Mouse (Mus musculus): ENCODE measurements around the gene Plrg1. TPM values are rescaled to one million over a fixed set of nuclear protein-coding genes. Genes with fewer than 3 reads are reported as not detected.

Plrg1 gene
- polyA plus RNA-seq (2012; rRNA removed) (80.3 and 93.3 TPM in 2 replicates), polyA plus RNA-seq (2014; fragmentation: Nextera tagmentation; extraction: Ambion mirVana) (101 and 103 TPM in 2 replicates)

DNA sequence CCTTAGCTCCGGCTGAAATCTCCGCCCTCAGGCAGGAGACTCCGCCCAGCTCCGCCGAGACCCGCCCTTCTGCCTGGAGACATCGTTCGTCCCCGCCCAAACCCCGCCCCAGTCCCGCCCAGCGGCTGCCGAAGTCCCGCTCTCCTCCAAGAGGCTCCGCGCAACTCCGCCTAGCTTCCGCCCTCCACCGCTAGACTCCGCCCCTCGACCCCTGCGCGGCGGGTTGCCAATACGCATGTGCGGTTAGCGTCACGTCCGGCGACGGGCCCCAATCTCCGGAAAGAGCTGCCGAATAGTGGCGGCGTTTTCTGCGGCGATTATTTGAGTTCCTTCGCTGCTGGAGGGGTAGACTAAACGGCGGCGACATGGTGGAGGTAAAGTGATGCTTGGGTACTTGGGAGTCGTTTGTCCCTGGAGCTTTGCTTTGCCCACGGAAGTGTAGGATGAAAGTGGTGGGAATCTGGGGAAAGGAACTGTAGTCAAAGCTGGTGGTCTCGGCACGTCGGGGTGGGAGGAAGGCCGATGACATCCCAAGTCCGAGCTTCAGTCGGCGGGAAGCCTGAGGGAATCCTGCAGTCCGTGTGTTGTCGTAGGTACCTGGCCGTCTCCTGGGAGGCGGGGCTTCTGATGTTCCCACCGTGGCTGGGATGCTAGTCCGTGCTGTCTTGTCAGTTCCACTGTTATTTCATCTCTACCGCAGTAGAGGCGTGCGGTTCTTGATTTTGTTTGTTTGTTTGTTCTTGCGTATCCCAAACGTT, at the start of gene Plrg1:
Gene Plrg1 (plus strand): TSS at position 242 of the 758 bp plus-strand sequence.
- no peaks in the 10 kb centered on the region for H3K9me3 ChIP-seq (ENCODE audit: control insufficient read depth, low read length)
- DNase-seq (ENCODE audit: low spot score) (peak; percentile 95), ATAC-seq (ENCODE audit: low FRiP score, low read depth) (peak; percentile 99)
- H3K4me2 ChIP-seq (replicated peaks; ENCODE audit: low read depth, low read length, severe bottlenecking), result peak within 1 kb of the TSS; percentile 85
- H3K27ac ChIP-seq (replicated peaks; ENCODE audit: low read depth, low read length), result peak within 1 kb of the TSS; percentile 65
- WGBS, result under 1% methylated on average over 61 of the region's 61 CpGs
- peaks cover 10% of the 10 kb centered on the region for H3K4me1 ChIP-seq (ENCODE audit: control insufficient read depth, insufficient read depth, low read length)
- peaks cover 34% of the 10 kb centered on the region for H3K36me3 ChIP-seq (ENCODE audit: control insufficient read depth, insufficient read depth, low read length)
- H3K9ac ChIP-seq (ENCODE audit: low read depth, low read length, severe bottlenecking), result peak within 1 kb of the TSS; percentile 84
- peak; percentile 86; the same call in 1 of the 2 replicates for TF ChIP-seq POLR2A (IDR thresholded peaks at IDR 0.05; ENCODE audit: borderline replicate concordance, extremely low read depth, insufficient read depth, insufficient read length)
- H3K27me3 ChIP-seq (ENCODE audit: control insufficient read depth, insufficient read depth, low read length), result no peaks in the 10 kb centered on the region
- H3K4me3 ChIP-seq (replicated peaks; ENCODE audit: low read length), result peak within 1 kb of the TSS; percentile 83

DNA sequence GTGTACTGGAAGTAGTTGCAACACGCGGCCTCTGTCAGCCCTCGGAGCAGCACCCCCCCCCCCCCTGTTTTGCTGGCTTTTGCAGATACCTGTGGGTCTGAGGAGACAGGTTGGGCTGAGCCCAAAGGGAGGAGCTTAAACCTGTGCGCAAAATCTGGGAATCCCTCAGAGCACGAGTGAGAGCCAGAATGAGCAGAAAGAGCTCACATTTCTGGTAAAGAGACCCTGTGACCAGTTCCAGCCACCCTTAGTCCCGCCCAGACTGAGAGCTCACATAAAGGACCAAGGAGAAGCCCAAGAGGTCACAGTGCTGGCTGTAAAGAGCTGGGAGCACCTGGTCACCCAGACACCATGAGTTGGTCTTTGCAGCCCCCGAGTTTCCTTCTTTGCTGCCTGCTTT, 47.8 kb upstream of the Plrg1 start, which contains the start of gene Fgg:
Gene Fgg (plus strand): TSS at position 168 of the 400 bp plus-strand sequence.
- Histone ChIP-seq H3K4me2 (replicated peaks; ENCODE audit: low read depth, low read length, severe bottlenecking) (no peak within 1 kb of the TSS), H3K9ac (ENCODE audit: low read depth, low read length, severe bottlenecking) (no peak within 1 kb of the TSS), H3K27ac (replicated peaks; ENCODE audit: low read depth, low read length) (no peak within 1 kb of the TSS), H3K9me3 (ENCODE audit: control insufficient read depth, low read length) (no peaks in the 10 kb centered on the region), H3K27me3 (ENCODE audit: control insufficient read depth, insufficient read depth, low read length) (no peaks in the 10 kb centered on the region), H3K4me3 (replicated peaks; ENCODE audit: low read length) (no peak within 1 kb of the TSS), H3K4me1 (ENCODE audit: control insufficient read depth, insufficient read depth, low read length) (no peaks in the 10 kb centered on the region), H3K36me3 (ENCODE audit: control insufficient read depth, insufficient read depth, low read length) (no peaks in the 10 kb centered on the region)
- DNase-seq (ENCODE audit: low spot score) (no peak), ATAC-seq (ENCODE audit: low FRiP score, low read depth) (no peak)
- 27% methylated on average over 7 of the region's 7 CpGs for WGBS
- no peak for TF ChIP-seq POLR2A (IDR thresholded peaks at IDR 0.05; ENCODE audit: borderline replicate concordance, extremely low read depth, insufficient read depth, insufficient read length)

DNA sequence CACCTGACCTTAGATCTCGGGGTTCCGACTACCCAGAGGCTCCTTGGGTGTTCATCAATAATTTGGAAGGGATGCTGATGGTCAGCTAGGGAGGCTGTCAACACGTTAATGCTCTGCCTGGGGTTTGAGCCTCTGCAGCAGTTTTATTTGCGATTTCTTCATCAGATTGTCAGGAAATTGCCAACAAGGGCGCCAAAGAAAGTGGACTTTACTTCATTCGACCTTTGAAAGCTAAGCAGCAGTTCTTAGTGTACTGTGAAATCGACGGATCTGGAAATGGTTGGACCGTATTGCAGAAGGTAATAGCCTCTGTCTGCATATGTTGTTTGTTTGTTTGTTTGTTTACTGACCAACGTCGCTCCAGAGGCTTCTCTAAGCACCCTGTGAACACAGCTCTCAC, 45.0 kb upstream of the Plrg1 start:
- H3K9ac ChIP-seq (ENCODE audit: low read depth, low read length, severe bottlenecking), result no peak overlapping the region
- H3K4me3 ChIP-seq (replicated peaks; ENCODE audit: low read length), result no peak overlapping the region
- TF ChIP-seq POLR2A (IDR thresholded peaks at IDR 0.05; ENCODE audit: borderline replicate concordance, extremely low read depth, insufficient read depth, insufficient read length), result no peak
- no peaks in the 10 kb centered on the region for H3K9me3 ChIP-seq (ENCODE audit: control insufficient read depth, low read length)
- H3K4me1 ChIP-seq (ENCODE audit: control insufficient read depth, insufficient read depth, low read length), result no peaks in the 10 kb centered on the region
- H3K36me3 ChIP-seq (ENCODE audit: control insufficient read depth, insufficient read depth, low read length), result no peaks in the 10 kb centered on the region
- ATAC-seq (ENCODE audit: low FRiP score, low read depth) (no peak), DNase-seq (ENCODE audit: low spot score) (no peak)
- no peak overlapping the region for H3K27ac ChIP-seq (replicated peaks; ENCODE audit: low read depth, low read length)
- WGBS, result 66% methylated on average over 11 of the region's 11 CpGs
- H3K27me3 ChIP-seq (ENCODE audit: control insufficient read depth, insufficient read depth, low read length), result no peaks in the 10 kb centered on the region
- no peak overlapping the region for H3K4me2 ChIP-seq (replicated peaks; ENCODE audit: low read depth, low read length, severe bottlenecking)

DNA sequence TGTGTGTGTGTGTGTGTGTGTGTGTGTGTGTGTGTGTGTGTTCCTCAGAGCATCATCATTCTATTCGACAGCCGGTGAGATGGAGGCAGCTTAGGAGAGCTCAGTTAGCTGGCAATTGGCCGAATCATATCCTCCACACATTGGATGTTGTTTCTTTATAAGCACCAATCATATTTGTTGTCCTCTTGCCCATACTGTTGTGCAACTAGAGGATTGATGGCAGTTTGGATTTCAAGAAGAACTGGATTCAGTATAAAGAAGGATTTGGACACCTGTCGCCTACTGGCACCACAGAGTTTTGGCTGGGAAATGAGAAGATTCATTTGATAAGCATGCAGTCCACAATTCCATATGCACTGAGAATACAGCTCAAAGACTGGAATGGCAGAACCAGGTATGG, 44.2 kb upstream of the Plrg1 start:
- Histone ChIP-seq H3K4me1 (ENCODE audit: control insufficient read depth, insufficient read depth, low read length) (no peaks in the 10 kb centered on the region), H3K36me3 (ENCODE audit: control insufficient read depth, insufficient read depth, low read length) (no peaks in the 10 kb centered on the region), H3K27me3 (ENCODE audit: control insufficient read depth, insufficient read depth, low read length) (no peaks in the 10 kb centered on the region), H3K4me2 (replicated peaks; ENCODE audit: low read depth, low read length, severe bottlenecking) (no peak overlapping the region), H3K27ac (replicated peaks; ENCODE audit: low read depth, low read length) (no peak overlapping the region), H3K9me3 (ENCODE audit: control insufficient read depth, low read length) (no peaks in the 10 kb centered on the region), H3K9ac (ENCODE audit: low read depth, low read length, severe bottlenecking) (no peak overlapping the region), H3K4me3 (replicated peaks; ENCODE audit: low read length) (no peak overlapping the region)
- ATAC-seq (ENCODE audit: low FRiP score, low read depth) (no peak), DNase-seq (ENCODE audit: low spot score) (no peak)
- no peak for TF ChIP-seq POLR2A (IDR thresholded peaks at IDR 0.05; ENCODE audit: borderline replicate concordance, extremely low read depth, insufficient read depth, insufficient read length)
- 92% methylated on average over 4 of the region's 4 CpGs for WGBS

DNA sequence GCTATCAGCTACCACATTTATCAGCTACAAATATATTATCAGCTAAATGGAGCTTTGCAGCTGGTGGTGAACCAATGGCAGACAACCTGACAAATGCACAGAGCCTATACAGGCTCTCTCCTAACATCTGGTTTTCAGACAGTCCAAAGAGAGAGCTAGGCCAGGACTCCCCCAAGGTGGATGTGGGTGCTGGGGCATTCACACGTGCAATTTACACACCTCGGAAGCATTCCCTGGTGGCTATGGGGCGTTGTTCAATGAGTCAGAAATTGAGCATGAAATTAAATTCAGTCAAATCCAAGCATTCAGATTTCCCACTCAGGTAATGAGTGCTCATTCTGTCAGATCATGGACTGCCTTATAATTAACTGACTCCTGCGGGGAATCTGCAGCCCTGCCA, 43.8 kb upstream of the Plrg1 start:
- no peaks in the 10 kb centered on the region for H3K36me3 ChIP-seq (ENCODE audit: control insufficient read depth, insufficient read depth, low read length)
- 56% methylated on average over 4 of the region's 4 CpGs for WGBS

More for the DNA sequence above, 43.8 kb upstream of the Plrg1 start:
- Histone ChIP-seq H3K9me3 (ENCODE audit: control insufficient read depth, low read length) (no peaks in the 10 kb centered on the region), H3K27me3 (ENCODE audit: control insufficient read depth, insufficient read depth, low read length) (no peaks in the 10 kb centered on the region), H3K4me1 (ENCODE audit: control insufficient read depth, insufficient read depth, low read length) (no peaks in the 10 kb centered on the region), H3K27ac (replicated peaks; ENCODE audit: low read depth, low read length) (no peak overlapping the region), H3K4me2 (replicated peaks; ENCODE audit: low read depth, low read length, severe bottlenecking) (no peak overlapping the region), H3K4me3 (replicated peaks; ENCODE audit: low read length) (no peak overlapping the region), H3K9ac (ENCODE audit: low read depth, low read length, severe bottlenecking) (no peak overlapping the region)
- no peak for TF ChIP-seq POLR2A (IDR thresholded peaks at IDR 0.05; ENCODE audit: borderline replicate concordance, extremely low read depth, insufficient read depth, insufficient read length)
- DNase-seq (ENCODE audit: low spot score), result no peak
- ATAC-seq (ENCODE audit: low FRiP score, low read depth), result no peak
